Mouse (Mus musculus) cerebellum, adult 2 months (tissue): ENCODE results near the gene Rho.

Experiments used
- CTCF ChIP-seq: fragments of 200-500 bp; IDR thresholded peaks from 2 replicates; pipeline ENCODE4 v1.5.1; 2011; ENCODE audit warnings: low read depth, mild to moderate bottlenecking, control low read depth, low read length, moderate library complexity, borderline replicate concordance; ENCODE audit not compliant: insufficient read depth
- POLR2A ChIP-seq: fragments of 200-500 bp; IDR thresholded peaks from 2 replicates; pipeline ENCODE4 v1.6.1; 2011; ENCODE audit warnings: low read length, control low read depth, borderline replicate concordance; ENCODE audit not compliant: insufficient read depth

- TF ChIP-seq CTCF: peak; percentile 99
- no peak for TF ChIP-seq POLR2A
These were observed 30.5 kb upstream of the Rho start for GRCm38 (mm10) chr6:115901062-115901461.
